Mouse (Mus musculus) liver, postnatal 0 days (tissue): ENCODE results near the gene Pdzrn3.

Experiments
- CTCF ChIP-seq: sonication (generic); IDR thresholded peaks from 2 replicates; pipeline ENCODE4 v1.5.1; 2016; ENCODE audit warnings: antibody characterized with exemption, low read depth
- EP300 ChIP-seq: IDR thresholded peaks from 2 replicates; pipeline ENCODE4 v1.6.1; 2016; ENCODE audit warnings: antibody characterized with exemption, low read depth, mild to moderate bottlenecking

DNA sequence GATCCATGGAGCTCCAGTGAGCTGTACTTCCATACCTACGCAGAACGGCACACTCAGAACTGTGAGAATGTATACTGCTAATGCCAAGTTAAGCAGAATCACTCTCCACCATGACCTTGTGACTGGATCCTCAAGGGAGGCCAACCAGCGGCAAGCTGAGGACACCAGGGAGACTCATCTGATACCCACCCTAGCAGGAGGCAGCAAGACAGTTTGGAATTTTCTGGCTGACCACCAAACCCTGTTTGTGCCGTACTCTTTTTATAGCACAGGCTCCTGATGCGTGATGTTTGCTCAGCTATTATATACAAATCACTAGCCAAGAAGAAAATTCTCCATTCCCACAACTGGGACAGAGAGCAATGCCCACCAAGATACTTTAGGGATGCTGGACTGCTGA is 50.0 kb downstream of the Pdzrn3 start:
- no peak for TF ChIP-seq EP300
- TF ChIP-seq CTCF: no peak
